Mouse (Mus musculus) layer of hippocampus, adult 9-10 months (tissue): Measurements from ENCODE around the gene Zzef1.
A peak's percentile ranks its signal among the peaks of the same experiment; 100 is the strongest.
"Not testable (repeated sequence)": the region's sequence is repeated elsewhere in the genome, so short reads cannot be mapped to it uniquely, and the experiment has no call there.

ENCODE experiments used
- DNase-seq: peaks from one replicate; pipeline ENCODE4 v3.0.0; 2022; ENCODE audit warnings: low spot score

Gene Zzef1

DNA sequence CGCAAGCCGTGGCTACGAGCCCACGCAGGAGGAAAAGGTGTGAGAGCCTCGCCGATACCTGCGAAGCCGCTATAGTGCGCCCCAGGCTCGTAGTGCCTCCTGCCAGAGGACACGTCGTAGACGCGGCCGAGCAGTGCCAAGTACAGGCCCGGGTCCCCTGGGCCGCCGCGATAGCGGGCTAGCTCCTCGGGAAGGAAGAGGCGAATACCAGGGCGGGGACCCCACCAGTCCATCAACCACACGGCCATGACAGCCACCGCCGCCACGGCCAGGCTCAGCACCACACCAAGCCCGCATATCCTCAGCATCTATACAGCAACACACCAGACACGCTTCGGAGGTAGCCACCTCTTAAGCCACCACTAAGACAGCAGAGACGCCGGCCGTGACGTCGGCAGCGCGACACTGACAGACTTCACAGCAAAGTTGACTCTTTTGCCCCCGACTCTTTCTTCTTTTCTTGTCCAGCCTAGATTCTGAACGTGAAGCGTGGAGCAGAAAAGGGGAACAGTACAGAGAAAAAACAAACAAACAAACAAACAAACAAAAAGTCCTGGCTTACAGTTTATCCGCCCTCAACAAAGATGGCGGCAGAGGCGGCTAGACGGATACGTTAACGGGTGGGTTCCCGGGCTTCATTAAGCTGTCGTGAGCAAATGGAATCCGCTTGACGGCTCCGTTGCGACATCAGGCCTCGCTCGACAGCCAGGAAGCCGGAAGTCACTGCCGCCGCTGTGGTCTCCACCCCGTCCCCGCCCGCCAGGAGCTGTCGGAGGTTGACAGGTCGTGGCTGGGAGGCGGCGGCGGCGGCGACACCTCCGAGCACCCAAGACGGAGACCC, at the start of gene Zzef1, which contains the start of gene Cyb5d2:
Zzef1 (plus strand) TSS at position 772 of the 841 bp plus-strand sequence.
Cyb5d2 (minus strand) TSS at position 688 of the 841 bp plus-strand sequence.
- peak; percentile 86 for DNase-seq

DNA sequence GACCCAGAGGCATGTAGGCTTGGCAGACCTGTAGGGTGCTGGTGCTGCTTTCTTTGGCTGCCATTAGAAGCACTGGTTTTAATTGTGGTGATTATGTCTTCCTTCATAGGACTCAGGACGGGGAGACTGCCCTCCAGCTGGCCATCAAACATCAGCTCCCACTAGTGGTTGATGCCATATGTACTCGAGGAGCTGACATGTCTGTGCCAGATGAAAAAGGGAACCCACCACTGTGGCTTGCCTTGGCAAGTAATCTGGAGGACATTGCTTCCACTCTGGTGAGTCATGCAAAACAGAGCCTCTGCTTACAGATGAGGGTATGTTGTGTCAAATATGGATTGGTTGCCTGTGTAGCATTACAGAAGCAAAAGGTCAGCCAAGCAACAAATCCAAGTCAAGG, 44.1 kb upstream of the Zzef1 start:
- no peak for DNase-seq

DNA sequence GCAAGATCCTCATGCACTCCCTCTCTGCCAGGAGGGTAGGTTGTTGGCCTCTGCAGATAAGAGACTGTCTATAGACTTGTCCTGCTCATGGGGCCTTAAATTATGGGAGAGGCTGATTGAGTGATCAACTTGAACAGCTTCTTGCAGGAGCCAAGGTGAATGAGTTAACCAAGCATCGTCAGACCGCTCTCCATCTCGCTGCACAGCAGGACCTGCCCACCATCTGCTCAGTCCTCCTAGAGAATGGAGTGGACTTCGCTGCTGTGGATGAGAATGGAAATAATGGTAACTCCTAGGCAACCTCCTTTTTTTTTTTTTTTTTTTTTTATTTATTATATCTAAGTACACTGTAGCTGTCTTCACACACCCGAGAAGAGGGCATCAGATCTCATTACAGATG, 37.7 kb upstream of the Zzef1 start:
- DNase-seq: no peak

DNA sequence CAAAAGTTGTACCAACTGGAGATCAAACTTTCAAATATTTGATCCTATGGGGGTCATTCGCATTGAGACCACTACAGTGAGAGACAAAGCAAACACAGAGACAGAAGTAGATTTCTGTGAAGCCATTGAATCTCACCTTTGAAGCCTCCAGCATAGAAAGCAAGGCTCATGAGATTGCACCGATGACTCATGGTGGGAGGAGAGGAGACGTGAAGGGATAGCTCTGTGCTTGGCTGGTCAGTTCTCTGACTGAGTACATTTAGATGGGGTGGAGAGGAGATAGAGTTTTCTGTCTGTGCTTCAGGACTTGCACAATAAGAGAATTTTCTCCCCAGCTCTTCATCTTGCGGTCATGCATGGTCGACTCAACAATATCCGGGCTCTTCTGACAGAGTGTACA, 36.4 kb upstream of the Zzef1 start:
- no peak for DNase-seq

DNA sequence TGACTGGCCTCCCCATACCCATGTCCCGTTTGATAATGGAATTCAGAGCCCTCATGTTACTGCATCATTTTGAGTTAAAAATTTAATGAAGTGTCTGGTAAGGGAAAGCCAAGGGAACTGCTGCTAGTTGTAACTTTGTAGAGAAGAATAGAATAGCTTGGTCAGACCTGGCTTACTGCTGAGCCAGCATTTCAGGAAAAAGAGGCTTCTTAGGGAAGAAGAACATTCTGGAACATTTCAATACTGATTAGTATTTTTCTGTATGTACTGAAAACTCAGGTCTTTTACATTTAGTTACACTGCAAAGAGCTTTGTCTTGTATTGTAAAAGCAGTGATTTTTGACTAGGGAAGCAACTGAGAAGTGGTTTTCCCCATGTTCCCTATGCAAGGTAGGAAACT, 35.2 kb upstream of the Zzef1 start:
- DNase-seq: no peak

DNA sequence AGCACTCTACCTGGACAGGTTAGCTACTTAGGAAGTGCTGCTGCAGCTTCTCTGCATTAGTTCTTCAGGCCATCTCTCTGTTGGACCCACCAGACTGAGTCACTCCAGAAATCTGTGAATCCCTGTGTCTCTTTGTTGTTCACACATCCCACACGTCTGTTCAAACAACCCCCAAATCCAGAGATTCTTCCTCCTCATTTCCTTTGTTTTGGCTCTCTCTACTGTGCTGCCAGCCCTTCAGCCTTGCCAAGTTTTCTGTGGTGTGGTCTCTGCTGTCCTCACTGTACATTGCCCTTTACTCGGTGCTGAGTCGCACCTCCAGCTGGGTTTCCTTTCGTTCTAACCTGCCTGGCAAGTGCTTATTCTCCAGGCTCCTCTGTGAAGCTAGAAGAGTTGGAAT, 31.8 kb upstream of the Zzef1 start:
- no peak for DNase-seq

DNA sequence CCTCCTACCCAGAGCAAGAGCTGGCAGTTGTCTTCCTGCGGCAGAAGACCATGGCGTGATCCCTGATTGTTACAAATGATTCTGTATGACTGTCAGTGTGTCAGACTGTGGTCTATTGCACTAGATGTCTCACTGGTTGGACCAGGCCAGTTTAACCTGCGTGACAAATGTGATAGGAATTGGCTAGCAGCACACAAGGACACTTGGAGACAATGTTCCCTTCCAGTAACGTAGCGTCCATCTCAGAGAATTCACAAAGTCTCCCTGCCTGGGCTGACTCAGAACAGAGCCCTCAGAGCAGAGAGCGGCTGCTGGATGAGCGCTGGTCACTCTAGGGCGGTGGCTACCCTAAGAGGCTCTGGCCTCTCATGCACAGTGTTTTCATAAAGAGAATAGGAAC, 28.3 kb upstream of the Zzef1 start:
- DNase-seq: no peak

DNA sequence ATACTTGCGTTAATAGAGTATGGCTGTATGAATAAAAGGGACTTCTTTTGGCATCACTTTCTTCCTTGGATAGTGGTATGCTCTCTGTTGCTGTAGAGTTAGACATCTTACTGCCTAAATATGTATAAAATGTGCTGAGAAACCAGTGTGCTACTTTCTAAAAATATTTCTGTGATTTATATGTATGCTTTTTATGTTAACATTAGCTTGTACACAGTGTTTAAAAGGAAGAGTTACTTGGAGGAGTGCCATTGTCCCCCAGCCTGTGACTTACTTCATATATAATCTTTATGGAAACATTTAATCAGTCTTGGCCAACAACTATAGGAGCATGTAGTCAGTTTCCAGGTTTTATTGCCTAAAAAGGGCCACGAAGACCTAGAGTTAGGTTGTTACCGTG, 27.0 kb upstream of the Zzef1 start:
- no peak for DNase-seq

DNA sequence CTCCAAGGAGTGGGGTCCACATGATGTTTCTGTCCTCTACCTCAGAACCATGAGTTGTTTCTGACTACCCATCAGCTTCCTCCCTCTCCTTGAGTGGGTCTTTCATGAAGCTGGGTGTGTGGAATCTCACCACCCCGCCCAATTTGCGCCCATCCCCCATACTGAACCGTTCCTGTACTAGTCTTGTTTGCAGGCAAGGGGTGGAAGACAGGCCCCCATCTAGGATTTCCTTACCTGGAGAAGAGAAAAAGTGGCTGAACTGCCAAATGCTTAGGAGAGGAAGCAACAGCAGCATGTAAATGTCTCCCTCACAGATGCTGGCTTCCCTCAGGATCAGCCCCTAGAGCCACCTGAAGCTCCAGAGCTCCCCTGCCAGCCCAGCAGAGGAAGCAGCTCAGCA, 25.7 kb upstream of the Zzef1 start:
- DNase-seq: no peak

DNA sequence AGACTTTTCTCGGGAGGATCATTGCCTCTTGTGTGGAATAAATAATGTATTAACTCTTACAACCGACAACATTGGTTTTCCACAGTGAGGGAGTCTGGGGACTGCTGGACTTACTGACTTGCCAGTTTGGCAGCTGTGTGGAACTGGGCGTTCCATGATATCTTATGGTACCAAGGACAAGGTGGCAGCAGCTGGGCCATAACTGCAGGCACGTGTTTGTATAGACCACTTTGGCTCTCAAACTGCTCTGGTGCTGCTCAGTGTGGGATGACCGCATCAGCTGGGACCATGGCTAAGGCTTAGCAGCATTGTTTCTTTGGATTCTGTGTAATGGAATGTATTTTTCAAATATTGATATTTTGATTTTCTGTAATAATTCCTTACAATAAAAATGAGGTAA, 25.2 kb upstream of the Zzef1 start:
- DNase-seq: no peak

DNA sequence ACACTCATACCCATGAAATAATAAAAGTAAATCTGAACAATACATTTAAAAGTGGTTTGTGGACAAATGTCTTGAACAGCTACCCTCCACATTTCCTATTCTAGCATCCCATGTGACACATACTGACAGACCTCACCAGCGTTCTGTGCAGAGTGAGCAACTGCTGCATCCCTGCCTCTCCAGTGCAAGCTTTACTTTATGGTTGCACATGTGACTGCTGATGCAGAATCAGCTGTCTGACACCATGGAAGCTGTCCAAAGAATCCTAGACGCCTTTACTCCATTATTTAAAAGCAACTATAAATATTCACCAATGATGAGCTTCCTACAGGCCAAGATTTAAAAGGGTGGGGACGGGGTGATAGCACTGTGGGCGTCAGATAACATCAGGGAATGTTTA, 24.6 kb upstream of the Zzef1 start:
- no peak for DNase-seq

DNA sequence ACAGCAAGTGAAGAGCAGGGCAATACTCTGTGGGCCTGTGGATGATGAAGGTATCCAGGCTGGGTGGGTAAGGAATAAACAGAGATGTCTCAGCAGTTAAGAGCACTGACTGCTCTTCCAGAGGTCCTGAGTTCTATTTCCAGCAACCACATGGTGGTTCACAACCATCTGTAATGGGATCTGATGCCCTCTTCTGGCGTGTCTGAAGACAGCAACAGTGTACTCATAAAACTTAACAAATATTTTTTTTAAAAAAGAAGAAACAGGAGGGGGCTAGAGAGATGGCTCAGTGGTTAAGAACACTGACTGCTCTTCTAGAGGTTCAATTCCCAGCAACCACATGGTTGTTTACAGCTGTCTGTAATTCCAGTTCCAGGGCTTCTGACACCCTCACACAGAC, 23.4 kb upstream of the Zzef1 start:
- DNase-seq: not testable (repeated sequence)

DNA sequence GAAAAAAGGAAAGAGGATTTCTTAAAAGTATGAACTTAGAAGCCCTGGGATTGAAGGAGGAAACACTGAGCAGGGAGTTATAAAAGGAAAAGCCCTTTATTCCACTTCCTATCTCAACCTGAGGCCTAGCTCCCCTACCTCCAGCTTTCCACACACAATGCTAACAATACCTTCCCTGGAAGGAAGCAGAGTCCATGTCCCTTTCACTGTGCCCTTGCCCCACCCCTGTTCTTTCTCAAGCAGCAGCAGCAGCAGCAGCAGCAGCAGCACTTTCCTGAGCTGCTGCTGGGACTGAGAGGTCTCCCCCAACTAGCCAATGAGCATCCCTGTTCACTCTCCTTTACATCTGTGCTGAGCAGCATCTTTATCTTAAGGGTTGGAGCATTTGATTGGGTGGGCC, 17.1 kb upstream of the Zzef1 start:
- no peak for DNase-seq

DNA sequence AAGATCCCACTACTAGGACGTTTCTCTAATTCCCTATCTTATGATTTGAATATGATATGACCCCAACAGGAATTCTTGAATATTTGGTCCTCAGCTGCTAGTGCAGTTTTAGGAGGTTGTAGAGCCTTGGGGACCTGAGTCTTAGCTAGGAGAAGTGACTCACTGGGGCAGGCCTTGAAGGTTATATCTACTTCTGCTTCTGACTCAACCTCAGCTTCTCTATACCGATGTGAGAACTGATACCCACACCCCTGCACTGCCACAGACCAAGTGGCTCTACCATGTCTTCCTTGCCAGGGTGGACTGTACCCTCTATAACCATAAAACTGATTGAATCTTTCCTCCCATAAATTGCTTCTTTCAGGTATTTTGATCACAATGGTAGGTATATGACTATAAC, 13.9 kb upstream of the Zzef1 start:
- DNase-seq: no peak

DNA sequence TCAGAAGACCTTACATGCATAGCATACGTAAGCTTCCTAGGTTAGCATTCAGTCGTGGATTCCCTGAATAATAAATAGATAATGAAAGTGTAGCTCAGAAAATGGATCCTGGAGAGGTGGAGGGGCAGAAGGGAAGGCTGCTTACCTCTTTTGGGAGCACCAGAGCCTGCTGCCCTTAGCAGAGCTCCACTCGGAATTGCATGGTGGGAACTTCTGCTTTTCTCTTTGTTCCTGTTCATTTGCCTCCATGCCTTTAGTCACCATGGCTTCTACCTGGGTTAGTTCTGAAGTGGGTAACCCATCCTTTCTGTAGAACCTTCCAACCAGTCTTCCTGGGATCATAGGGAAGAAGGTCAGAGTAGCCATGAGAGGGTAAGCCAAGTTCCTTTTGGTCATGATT, 13.5 kb upstream of the Zzef1 start:
- no peak for DNase-seq

DNA sequence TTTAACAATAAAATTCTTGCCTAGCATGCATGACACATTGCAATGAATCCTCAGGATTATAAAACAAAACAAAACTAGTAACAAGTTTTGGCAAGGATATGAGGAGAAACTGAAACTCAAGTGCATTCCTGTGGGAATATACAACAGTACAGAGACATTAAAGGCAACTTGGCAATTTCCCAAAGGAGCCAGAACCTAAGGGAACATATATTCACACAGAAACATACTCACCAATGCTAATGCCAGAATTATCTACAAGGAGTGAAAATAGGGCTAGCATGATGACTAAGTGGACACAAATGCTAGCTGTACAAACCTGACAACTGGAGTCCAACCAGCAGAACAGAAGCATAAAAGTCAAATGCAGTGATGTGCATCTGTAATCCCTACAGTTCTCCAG, 4.0 kb upstream of the Zzef1 start:
- no peak for DNase-seq

DNA sequence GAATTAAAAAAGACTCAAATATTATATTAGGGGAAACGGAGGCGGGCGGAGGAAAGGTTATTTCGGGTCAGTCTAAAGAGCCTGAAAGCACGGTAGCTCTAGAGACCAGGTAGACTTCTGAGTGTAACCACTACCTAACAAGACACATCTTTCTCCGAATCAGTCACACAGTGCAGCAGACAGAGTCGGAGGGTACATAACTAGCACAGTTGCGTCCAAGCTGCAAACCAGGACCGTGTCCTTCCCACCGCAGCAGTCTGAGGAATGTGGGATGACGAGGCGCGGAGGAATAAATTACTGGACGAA, 924 bp upstream of the Zzef1 start:
- no peak for DNase-seq

DNA sequence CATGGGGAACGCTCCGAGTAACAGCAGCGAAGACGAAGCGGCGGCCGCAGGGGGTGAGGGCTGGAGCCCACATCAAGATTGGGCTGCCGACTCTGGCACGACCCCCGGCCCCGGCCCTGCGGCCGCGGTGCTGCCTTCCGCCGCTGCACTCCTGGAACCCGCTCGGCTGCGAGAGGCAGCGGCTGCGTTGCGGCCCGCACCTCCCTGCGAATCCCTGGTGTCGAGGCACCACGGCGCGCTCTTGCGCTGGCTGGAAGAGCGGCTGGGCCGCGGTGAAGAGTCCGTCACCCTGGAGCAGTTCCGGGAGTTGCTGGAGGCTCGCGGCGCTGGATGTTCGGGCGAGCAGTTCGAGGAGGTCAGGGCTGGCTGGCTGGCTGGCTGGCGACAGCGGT, 266 bp downstream of the Zzef1 start:
- no peak for DNase-seq

DNA sequence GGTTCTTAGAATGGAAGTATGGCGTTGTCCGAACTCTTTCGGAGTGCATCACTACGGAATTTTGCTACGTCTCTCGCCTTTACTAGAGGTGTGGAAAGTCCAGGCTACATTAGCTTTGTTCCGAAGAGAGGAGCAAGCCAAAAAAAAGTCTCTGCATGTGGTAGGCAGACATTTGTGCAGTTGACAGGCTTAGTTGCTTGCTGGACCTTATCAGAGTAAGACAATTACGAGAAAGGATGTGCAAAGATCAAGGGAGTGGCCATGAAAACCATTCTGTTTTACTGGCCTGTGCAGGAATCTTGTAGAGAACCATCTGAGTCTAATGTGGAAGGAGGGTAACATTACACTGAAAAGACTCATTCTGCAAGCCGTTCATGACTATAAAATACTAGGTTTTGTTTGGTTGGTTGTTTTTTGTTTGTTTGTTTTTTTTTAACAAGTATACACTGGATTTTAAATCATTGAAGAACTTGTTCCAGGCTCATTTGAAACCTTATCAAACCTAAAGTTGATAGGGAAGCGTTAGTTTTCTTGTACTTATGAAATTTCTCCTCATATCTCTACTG, 830 bp downstream of the Zzef1 start:
- DNase-seq: no peak

DNA sequence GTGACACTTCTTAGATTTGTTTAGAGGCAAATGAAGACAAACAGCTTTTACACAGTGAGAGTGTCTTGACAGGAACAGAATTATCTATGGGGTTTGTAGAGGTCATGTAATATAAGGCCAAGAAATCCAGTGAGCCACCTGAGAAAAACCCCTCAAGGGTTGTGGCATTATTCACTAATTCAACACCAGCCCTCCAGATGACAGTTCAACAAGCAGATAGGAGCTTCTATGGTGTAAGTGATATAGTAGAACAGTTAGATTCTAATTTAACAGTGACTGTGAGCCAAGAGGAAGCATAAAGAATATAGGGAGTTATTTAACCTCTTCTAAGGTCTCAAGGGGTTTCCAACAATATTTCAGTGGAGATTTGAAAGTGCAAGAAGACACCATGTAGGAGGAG, 2.1 kb downstream of the Zzef1 start:
- DNase-seq: no peak

DNA sequence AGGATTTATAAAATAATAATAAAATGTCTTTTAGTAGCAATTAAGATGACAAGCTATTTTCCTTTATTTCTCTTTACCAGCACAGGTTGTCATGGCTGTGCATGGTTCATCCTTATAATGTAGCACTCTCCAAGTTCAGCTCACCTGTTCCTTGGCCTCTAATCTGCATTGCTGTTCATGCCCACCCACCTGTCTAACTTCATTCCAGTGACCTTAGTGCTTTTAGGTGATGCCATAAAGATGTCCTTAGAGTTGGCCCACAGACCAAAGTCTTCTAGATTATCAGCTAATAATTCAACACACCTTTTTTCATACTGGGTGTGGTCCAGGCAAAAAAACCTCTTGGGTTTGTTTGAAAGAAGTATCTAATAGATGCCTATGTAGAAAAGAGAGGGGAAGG, 5.2 kb downstream of the Zzef1 start:
- DNase-seq: no peak

DNA sequence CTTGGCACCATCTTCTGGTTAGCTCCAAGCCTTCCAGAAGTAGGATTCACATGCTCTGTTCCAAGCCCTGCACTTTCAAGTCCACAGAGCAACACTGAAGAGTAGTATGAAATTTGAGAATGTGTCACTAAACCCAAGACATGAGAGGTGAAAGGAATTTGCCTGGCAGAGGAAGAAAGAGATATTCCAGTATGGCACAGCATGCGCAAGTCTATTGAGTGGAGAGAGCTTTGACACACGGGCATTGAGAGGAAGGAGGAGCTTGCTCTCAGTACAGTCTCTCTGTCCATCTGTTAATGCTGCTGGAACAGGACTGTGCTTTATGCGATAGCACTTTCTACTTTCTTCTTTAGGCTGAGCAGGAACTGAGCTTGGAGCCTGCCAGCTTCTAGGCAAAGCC, 7.0 kb downstream of the Zzef1 start:
- DNase-seq: no peak

DNA sequence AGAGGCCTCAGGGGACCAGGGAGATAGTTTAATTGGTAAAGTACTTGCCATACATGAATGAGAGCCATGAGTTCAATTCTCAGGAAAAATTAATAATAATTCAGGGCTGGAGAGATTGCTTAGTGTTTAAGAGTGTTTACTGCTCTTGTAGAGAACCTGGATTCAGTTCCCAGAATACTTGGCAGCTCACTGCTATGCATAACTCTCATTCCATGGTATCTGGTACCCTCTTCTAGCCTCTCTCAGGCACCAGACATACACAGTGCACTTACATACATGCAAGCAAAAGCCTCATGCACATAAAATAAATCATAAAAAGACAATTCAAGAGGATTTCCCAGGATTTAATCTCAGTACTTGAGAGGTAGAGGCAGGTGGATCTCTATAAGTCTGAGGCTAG, 8.6 kb downstream of the Zzef1 start:
- no peak for DNase-seq

DNA sequence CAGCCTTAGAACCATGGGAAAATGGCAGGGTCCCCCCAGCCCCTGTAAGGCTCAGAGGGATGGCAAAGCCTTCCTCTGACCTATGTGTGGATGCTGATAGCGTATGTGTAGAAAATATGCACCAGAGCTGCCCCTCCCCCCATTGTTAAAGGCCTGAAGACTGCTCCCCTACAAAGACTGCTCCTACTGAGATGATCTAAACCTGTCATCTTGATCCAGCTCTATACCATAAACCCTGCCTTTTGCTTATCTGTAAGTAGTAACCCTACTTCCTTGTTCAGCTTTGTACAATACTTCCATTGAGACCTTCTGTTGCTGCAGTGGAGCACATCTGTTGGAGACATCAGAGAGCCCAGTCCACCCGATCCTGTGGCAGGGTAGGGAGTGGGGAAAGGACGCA, 9.2 kb downstream of the Zzef1 start:
- DNase-seq: no peak
